Mouse (Mus musculus): ENCODE data around the gene Asl. TPM values are rescaled to one million over a fixed set of nuclear protein-coding genes. Genes with fewer than 3 reads are reported as not detected.

The Asl gene
- polyA plus RNA-seq, 1 experiment from 2014 or later, result 37.9 TPM

- Histone ChIP-seq H3K36me3 (peaks cover 41% of the 10 kb centered on the region), H3K4me3 (no peak overlapping the region), H3K9me3 (0 out of 2 replicates have a peak, but pooled peaks cover 4% of the 10 kb centered on the region), H3K27ac (no peak overlapping the region), H3K27me3 (ENCODE audit: insufficient read depth, poor library complexity, severe bottlenecking) (no peaks in the 10 kb centered on the region), H3K4me1 (replicated peaks) (peaks cover 26% of the 10 kb centered on the region)
- 71% methylated on average over 8 of the region's 8 CpGs for WGBS
- no peak for DNase-seq (ENCODE audit: low spot score)
Observed at GRCm38 (mm10) chr5:130019461-130019860, 9.6 kb downstream of the Asl start.

GRCm38 (mm10) chr5:130015104-130015503 is 13.9 kb downstream of the Asl start:
- Histone ChIP-seq H3K4me1 (replicated peaks) (peaks cover 6% of the 10 kb centered on the region; the same call in 1 of the 2 replicates), H3K36me3 (peaks cover 84% of the 10 kb centered on the region), H3K9me3 (peaks cover 19% of the 10 kb centered on the region), H3K27me3 (ENCODE audit: insufficient read depth, poor library complexity, severe bottlenecking) (no peaks in the 10 kb centered on the region), H3K27ac (no peak overlapping the region), H3K4me3 (no peak overlapping the region)
- WGBS, result 98% methylated on average over 3 of the region's 3 CpGs
- DNase-seq (ENCODE audit: low spot score), result no peak

- no peak overlapping the region for H3K27ac ChIP-seq
- no peaks in the 10 kb centered on the region for H3K4me1 ChIP-seq (replicated peaks)
- peaks cover 22% of the 10 kb centered on the region for H3K9me3 ChIP-seq
- WGBS, result 94% methylated on average over 5 of the region's 5 CpGs
- no peak for DNase-seq (ENCODE audit: low spot score)
- H3K4me3 ChIP-seq, result no peak overlapping the region
- no peaks in the 10 kb centered on the region for H3K27me3 ChIP-seq (ENCODE audit: insufficient read depth, poor library complexity, severe bottlenecking)
- peaks cover 59% of the 10 kb centered on the region for H3K36me3 ChIP-seq
Observed at GRCm38 (mm10) chr5:130010961-130011360, 18.1 kb downstream of the Asl start.

DNA sequence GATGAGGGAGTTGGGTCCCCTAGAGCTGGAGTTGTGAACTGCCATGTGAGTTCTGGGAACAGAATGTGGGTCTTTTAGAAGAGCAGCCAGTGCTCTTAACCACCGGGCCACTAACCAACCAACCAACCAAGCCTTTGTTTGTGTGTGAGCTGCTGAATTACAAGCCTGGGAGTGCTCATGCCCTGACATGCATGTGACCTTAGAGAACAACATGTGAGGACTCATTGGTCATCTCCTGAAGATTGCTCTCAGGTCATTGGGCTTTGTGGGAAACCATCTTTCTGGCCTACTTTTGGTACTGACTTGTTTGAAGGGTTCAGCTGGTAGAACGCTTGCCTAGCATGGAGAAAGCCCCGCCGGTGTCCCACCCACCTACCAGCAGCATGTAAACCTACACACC is 19.3 kb downstream of the Asl start:
- Histone ChIP-seq H3K4me3 (no peak overlapping the region), H3K27me3 (ENCODE audit: insufficient read depth, poor library complexity, severe bottlenecking) (no peaks in the 10 kb centered on the region), H3K27ac (no peak overlapping the region), H3K4me1 (replicated peaks) (no peaks in the 10 kb centered on the region), H3K36me3 (peaks cover 47% of the 10 kb centered on the region), H3K9me3 (peaks cover 26% of the 10 kb centered on the region)
- WGBS, result 94% methylated on average over 4 of the region's 4 CpGs
- DNase-seq (ENCODE audit: low spot score), result no peak

- DNase-seq (ENCODE audit: low spot score), result no peak
- H3K27me3 ChIP-seq (ENCODE audit: insufficient read depth, poor library complexity, severe bottlenecking), result no peaks in the 10 kb centered on the region
Observed at GRCm38 (mm10) chr5:130008034-130008590, 20.9 kb downstream of the Asl start.

GRCm38 (mm10) chr5:130007344-130007743 is 21.7 kb downstream of the Asl start:
- no peaks in the 10 kb centered on the region for H3K27me3 ChIP-seq (ENCODE audit: insufficient read depth, poor library complexity, severe bottlenecking)
- peaks cover 34% of the 10 kb centered on the region for H3K9me3 ChIP-seq
- no peak overlapping the region for H3K4me3 ChIP-seq
- H3K36me3 ChIP-seq, result peaks cover 24% of the 10 kb centered on the region
- peaks cover 11% of the 10 kb centered on the region for H3K4me1 ChIP-seq (replicated peaks)
- DNase-seq (ENCODE audit: low spot score), result no peak
- no peak overlapping the region for H3K27ac ChIP-seq
- WGBS, result 91% methylated on average over 1 of the region's 1 CpGs

More at GRCm38 (mm10) chr5:130008034-130008590, 20.9 kb downstream of the Asl start:
- WGBS, result 79% methylated on average over 6 of the region's 6 CpGs
- peaks cover 34% of the 10 kb centered on the region for H3K9me3 ChIP-seq
- peaks cover 3% of the 10 kb centered on the region; the same call in 1 of the 2 replicates for H3K4me1 ChIP-seq (replicated peaks)
- H3K36me3 ChIP-seq, result peaks cover 31% of the 10 kb centered on the region
- no peak overlapping the region for H3K27ac ChIP-seq
- no peak overlapping the region for H3K4me3 ChIP-seq

DNA sequence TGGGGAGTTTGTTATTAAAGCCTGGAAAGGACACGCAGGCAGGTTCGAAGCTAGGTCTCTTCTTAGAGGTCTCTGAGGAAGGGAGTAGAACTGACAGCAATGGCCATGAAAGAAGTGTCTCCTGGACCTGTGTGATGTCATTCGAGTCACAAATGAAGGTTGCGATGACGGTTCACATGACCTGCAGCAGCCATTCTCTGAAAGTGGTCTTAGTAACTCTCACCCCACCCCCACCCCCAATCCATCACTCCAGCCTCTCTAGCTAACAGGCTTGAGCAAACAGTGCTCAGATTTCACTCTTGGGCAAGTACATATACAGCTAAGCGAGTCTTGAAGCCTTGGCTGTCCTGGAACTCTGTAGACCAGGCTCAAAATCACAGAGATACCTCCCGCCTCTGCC is 25.8 kb downstream of the Asl start:
- peaks cover 17% of the 10 kb centered on the region for H3K9me3 ChIP-seq
- peaks cover 27% of the 10 kb centered on the region for H3K4me1 ChIP-seq (replicated peaks)
- H3K36me3 ChIP-seq, result peaks cover 7% of the 10 kb centered on the region
- DNase-seq (ENCODE audit: low spot score), result peak; percentile 15
- peak overlapping the region; percentile 89 for H3K27ac ChIP-seq
- no peaks in the 10 kb centered on the region for H3K27me3 ChIP-seq (ENCODE audit: insufficient read depth, poor library complexity, severe bottlenecking)
- peak overlapping the region; percentile 71 for H3K4me3 ChIP-seq
- 61% methylated on average over 7 of the region's 7 CpGs for WGBS

GRCm38 (mm10) chr5:130002301-130003146 is 26.5 kb downstream of the Asl start, which contains the start of gene Gusb:
Gusb (minus strand) TSS chr5:130003049.
- Histone ChIP-seq H3K36me3 (peaks cover 7% of the 10 kb centered on the region), H3K4me1 (replicated peaks) (peaks cover 27% of the 10 kb centered on the region), H3K27me3 (ENCODE audit: insufficient read depth, poor library complexity, severe bottlenecking) (no peaks in the 10 kb centered on the region), H3K27ac (peak within 1 kb of the TSS; percentile 89), H3K4me3 (peak within 1 kb of the TSS; percentile 71), H3K9me3 (peaks cover 17% of the 10 kb centered on the region)
- 1% methylated on average over 39 of the region's 39 CpGs for WGBS
- DNase-seq (ENCODE audit: low spot score), result peak; percentile 85

DNA sequence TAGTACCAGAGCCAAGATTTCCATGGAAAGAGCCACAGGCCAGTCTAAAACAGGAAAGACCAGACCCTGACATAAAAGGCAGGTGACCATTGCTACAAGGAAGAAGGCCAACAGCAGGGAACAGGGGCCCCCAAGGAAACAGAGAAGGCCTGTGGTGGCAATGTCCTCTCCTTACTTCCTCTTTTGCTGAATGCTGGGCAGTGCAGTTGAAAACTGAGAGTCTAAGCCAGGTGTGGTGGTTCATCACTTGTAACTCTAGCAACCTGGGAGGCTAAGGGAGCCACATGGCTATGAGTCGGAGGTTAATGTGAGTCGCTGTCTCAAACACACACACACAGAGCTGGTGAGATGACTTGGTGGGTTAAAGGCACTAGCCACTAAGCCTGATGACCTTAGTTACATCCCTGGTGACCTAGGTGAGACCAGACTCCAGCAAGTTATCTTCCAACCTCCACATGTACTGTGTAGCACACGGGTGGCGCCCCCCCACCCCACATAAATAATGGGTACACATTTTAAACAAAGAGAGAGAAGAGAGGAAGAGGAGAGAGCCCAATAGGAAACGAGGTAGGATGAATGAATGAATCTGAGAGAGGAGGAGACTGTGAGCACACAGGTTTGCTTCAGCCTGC is 27.6 kb downstream of the Asl start:
- 71% methylated on average over 5 of the region's 5 CpGs for WGBS
- peak overlapping the region; percentile 71 for H3K4me3 ChIP-seq
- peaks cover 27% of the 10 kb centered on the region for H3K4me1 ChIP-seq (replicated peaks)
- peaks cover 17% of the 10 kb centered on the region for H3K9me3 ChIP-seq
- peaks cover 7% of the 10 kb centered on the region for H3K36me3 ChIP-seq
- H3K27ac ChIP-seq, result 0 out of 2 replicates have a peak overlapping the region, but pooled peaks have one; percentile 89
- DNase-seq (ENCODE audit: low spot score), result no peak
- H3K27me3 ChIP-seq (ENCODE audit: insufficient read depth, poor library complexity, severe bottlenecking), result no peaks in the 10 kb centered on the region

- peaks cover 7% of the 10 kb centered on the region for H3K36me3 ChIP-seq
- H3K27ac ChIP-seq, result no peak overlapping the region
- H3K9me3 ChIP-seq, result peaks cover 17% of the 10 kb centered on the region
- peaks cover 27% of the 10 kb centered on the region for H3K4me1 ChIP-seq (replicated peaks)
- H3K27me3 ChIP-seq (ENCODE audit: insufficient read depth, poor library complexity, severe bottlenecking), result no peaks in the 10 kb centered on the region
- 93% methylated on average over 12 of the region's 12 CpGs for WGBS
- no peak overlapping the region for H3K4me3 ChIP-seq
- DNase-seq (ENCODE audit: low spot score), result no peak
Observed at GRCm38 (mm10) chr5:130000735-130001134, 28.3 kb downstream of the Asl start.

GRCm38 (mm10) chr5:129999097-129999496 is 29.9 kb downstream of the Asl start:
- no peak overlapping the region for H3K4me3 ChIP-seq
- H3K4me1 ChIP-seq (replicated peaks), result peaks cover 27% of the 10 kb centered on the region
- H3K36me3 ChIP-seq, result peaks cover 12% of the 10 kb centered on the region
- no peaks in the 10 kb centered on the region for H3K27me3 ChIP-seq (ENCODE audit: insufficient read depth, poor library complexity, severe bottlenecking)
- WGBS, result 40% methylated on average over 4 of the region's 4 CpGs
- peak; percentile 44 for DNase-seq (ENCODE audit: low spot score)
- H3K27ac ChIP-seq, result no peak overlapping the region
- peaks cover 1% of the 10 kb centered on the region; the same call in 1 of the 2 replicates for H3K9me3 ChIP-seq

GRCm38 (mm10) chr5:129997700-129998099 is 31.3 kb downstream of the Asl start:
- WGBS, result 72% methylated on average over 19 of the region's 19 CpGs
- no peak for DNase-seq (ENCODE audit: low spot score)
- H3K4me1 ChIP-seq (replicated peaks), result peaks cover 19% of the 10 kb centered on the region
- H3K27me3 ChIP-seq (ENCODE audit: insufficient read depth, poor library complexity, severe bottlenecking), result no peaks in the 10 kb centered on the region
- no peaks in the 10 kb centered on the region for H3K9me3 ChIP-seq
- no peak overlapping the region for H3K27ac ChIP-seq
- H3K36me3 ChIP-seq, result peaks cover 18% of the 10 kb centered on the region
- no peak overlapping the region for H3K4me3 ChIP-seq

DNA sequence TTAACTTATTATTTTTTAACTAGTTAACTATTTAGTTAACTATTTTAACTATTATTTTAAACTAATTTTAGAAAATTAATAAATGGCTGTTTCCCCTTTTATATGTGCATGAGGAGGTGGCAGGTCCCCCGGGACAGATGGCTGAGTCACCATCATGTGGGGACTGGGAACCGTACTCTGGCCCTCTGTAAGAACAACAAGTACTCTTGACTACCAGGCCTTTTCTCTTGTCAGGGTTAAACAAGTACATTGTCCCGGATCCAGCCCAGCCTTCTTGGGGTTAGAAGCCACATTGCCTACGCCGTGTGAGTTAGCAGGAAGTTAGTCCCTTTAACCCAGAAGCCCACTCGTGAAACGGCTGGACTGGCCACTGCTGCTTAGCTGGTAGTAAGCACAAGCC is 34.1 kb downstream of the Asl start:
- Histone ChIP-seq H3K36me3 (peaks cover 23% of the 10 kb centered on the region), H3K4me3 (no peak overlapping the region), H3K9me3 (no peaks in the 10 kb centered on the region), H3K27me3 (ENCODE audit: insufficient read depth, poor library complexity, severe bottlenecking) (no peaks in the 10 kb centered on the region), H3K4me1 (replicated peaks) (no peaks in the 10 kb centered on the region), H3K27ac (no peak overlapping the region)
- 93% methylated on average over 7 of the region's 7 CpGs for WGBS
- no peak for DNase-seq (ENCODE audit: low spot score)
